Mouse (Mus musculus) brain, embryonic 14.5 days (tissue): ENCODE data around the gene Tmem200b.

Source experiments
- CTCF ChIP-seq: fragments of 200-500 bp; IDR thresholded peaks from 2 replicates; pipeline ENCODE4 v1.5.1; 2012; ENCODE audit warnings: inconsistent platforms, mild to moderate bottlenecking, moderate library complexity, borderline replicate concordance; ENCODE audit not compliant: insufficient read depth, insufficient read length; ENCODE audit errors: extremely low read depth
- POLR2A ChIP-seq: fragments of 200-500 bp; IDR thresholded peaks from 2 replicates; pipeline ENCODE4 v1.6.1; 2012; ENCODE audit warnings: mild to moderate bottlenecking, inconsistent platforms, borderline replicate concordance; ENCODE audit not compliant: poor library complexity, insufficient read depth, insufficient read length, severe bottlenecking; ENCODE audit errors: extremely low read depth

DNA sequence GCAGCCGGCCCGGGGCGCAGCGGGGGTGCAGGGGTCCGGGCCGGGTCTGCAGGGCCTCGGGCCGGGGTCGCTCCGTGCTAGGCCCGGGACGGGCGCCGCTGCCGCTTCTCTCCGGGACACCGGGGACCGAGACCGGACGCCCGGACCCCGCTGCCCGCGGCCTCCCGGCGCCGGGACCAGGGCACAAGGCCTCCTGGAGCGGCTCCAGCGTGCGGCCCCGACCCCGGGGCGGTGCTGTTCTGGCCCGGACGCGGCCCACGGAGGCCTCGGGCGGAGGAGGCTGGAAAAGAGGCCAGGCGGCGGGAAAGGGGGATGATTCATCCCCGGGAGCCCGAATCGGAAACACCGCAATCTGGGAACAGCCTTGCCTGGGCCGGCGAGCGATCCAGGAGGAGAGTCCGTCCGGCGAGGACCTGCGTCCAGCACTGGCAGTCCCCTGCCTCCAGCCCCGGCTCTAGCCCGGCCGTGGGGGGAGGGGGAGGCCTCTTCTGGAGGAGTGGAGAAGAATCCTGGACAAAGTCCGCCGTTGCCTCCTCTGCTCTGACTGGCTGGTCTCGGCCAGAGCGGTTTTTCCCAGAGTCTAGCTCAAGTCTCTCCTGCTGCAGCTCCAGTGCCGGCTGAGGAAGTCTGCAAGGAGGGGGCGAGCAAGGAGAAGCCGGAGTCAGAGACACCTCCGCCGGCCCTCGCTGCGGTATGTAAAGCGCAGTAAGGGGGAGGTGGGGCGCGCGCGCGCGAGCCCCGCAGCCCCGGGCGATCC is 798 bp upstream of the Tmem200b start:
- no peak for TF ChIP-seq CTCF
- no peak for TF ChIP-seq POLR2A
